Mouse (Mus musculus): ENCODE data around the gene Ptprn2. TPM values are rescaled to one million over a fixed set of nuclear protein-coding genes. Genes with fewer than 3 reads are reported as not detected.

Gene Ptprn2
- polyA plus RNA-seq, 1 experiment from 2014 or later: 1.2 TPM

GRCm38 (mm10) chr12:116901773-116902172 lies 416.3 kb downstream of the Ptprn2 start:
- H3K4me3 ChIP-seq (ENCODE audit: low read depth, low read length): no peak overlapping the region
- no peak for TF ChIP-seq CTCF (IDR thresholded peaks at IDR 0.05; ENCODE audit: low read depth)
- no peak overlapping the region for H3K9ac ChIP-seq (ENCODE audit: low read depth, low read length)
- ATAC-seq: no peak
- no peaks in the 10 kb centered on the region for H3K36me3 ChIP-seq (ENCODE audit: control insufficient read depth, insufficient read depth)
- no peak overlapping the region for H3K27ac ChIP-seq (ENCODE audit: low read depth, low read length)
- whole genome bisulfite sequencing: 88% methylated on average over 3 of the region's 3 CpGs
- no peaks in the 10 kb centered on the region for H3K9me3 ChIP-seq (ENCODE audit: control insufficient read depth)
- H3K4me1 ChIP-seq (replicated peaks; ENCODE audit: control insufficient read depth, insufficient read depth, low read length): no peaks in the 10 kb centered on the region
- no peaks in the 10 kb centered on the region for H3K27me3 ChIP-seq (replicated peaks; ENCODE audit: control insufficient read depth, insufficient read depth, low read length)
- H3K4me2 ChIP-seq (replicated peaks; ENCODE audit: low read depth): no peak overlapping the region

GRCm38 (mm10) chr12:116907424-116907823 lies 421.9 kb downstream of the Ptprn2 start:
- Histone ChIP-seq H3K4me2 (replicated peaks; ENCODE audit: low read depth) (no peak overlapping the region), H3K9ac (ENCODE audit: low read depth, low read length) (no peak overlapping the region), H3K36me3 (ENCODE audit: control insufficient read depth, insufficient read depth) (no peaks in the 10 kb centered on the region), H3K4me3 (ENCODE audit: low read depth, low read length) (no peak overlapping the region), H3K27ac (ENCODE audit: low read depth, low read length) (no peak overlapping the region), H3K4me1 (replicated peaks; ENCODE audit: control insufficient read depth, insufficient read depth, low read length) (no peaks in the 10 kb centered on the region), H3K27me3 (replicated peaks; ENCODE audit: control insufficient read depth, insufficient read depth, low read length) (no peaks in the 10 kb centered on the region), H3K9me3 (ENCODE audit: control insufficient read depth) (no peaks in the 10 kb centered on the region)
- no peak for ATAC-seq
- WGBS: 25% methylated on average over 1 of the region's 1 CpGs
- no peak for TF ChIP-seq CTCF (IDR thresholded peaks at IDR 0.05; ENCODE audit: low read depth)

- TF ChIP-seq CTCF (IDR thresholded peaks at IDR 0.05; ENCODE audit: low read depth): no peak
- Histone ChIP-seq H3K9me3 (ENCODE audit: control insufficient read depth) (no peaks in the 10 kb centered on the region), H3K4me3 (ENCODE audit: low read depth, low read length) (no peak overlapping the region), H3K27me3 (replicated peaks; ENCODE audit: control insufficient read depth, insufficient read depth, low read length) (no peaks in the 10 kb centered on the region), H3K27ac (ENCODE audit: low read depth, low read length) (no peak overlapping the region), H3K4me2 (replicated peaks; ENCODE audit: low read depth) (no peak overlapping the region), H3K36me3 (ENCODE audit: control insufficient read depth, insufficient read depth) (no peaks in the 10 kb centered on the region), H3K4me1 (replicated peaks; ENCODE audit: control insufficient read depth, insufficient read depth, low read length) (no peaks in the 10 kb centered on the region), H3K9ac (ENCODE audit: low read depth, low read length) (no peak overlapping the region)
- no peak for ATAC-seq
- 87% methylated on average over 2 of the region's 2 CpGs for WGBS
These were observed 423.1 kb downstream of the Ptprn2 start for GRCm38 (mm10) chr12:116908668-116909067.

GRCm38 (mm10) chr12:116916776-116917175 lies 431.3 kb downstream of the Ptprn2 start:
- no peaks in the 10 kb centered on the region for H3K4me1 ChIP-seq (replicated peaks; ENCODE audit: control insufficient read depth, insufficient read depth, low read length)
- ATAC-seq: no peak
- no peak overlapping the region for H3K9ac ChIP-seq (ENCODE audit: low read depth, low read length)
- no peak overlapping the region for H3K4me3 ChIP-seq (ENCODE audit: low read depth, low read length)
- no peak overlapping the region for H3K27ac ChIP-seq (ENCODE audit: low read depth, low read length)
- H3K36me3 ChIP-seq (ENCODE audit: control insufficient read depth, insufficient read depth): no peaks in the 10 kb centered on the region
- TF ChIP-seq CTCF (IDR thresholded peaks at IDR 0.05; ENCODE audit: low read depth): no peak
- WGBS: 36% methylated on average over 5 of the region's 5 CpGs
- H3K4me2 ChIP-seq (replicated peaks; ENCODE audit: low read depth): no peak overlapping the region
- H3K27me3 ChIP-seq (replicated peaks; ENCODE audit: control insufficient read depth, insufficient read depth, low read length): no peaks in the 10 kb centered on the region
- H3K9me3 ChIP-seq (ENCODE audit: control insufficient read depth): no peaks in the 10 kb centered on the region

- no peak for TF ChIP-seq CTCF (IDR thresholded peaks at IDR 0.05; ENCODE audit: low read depth)
- no peaks in the 10 kb centered on the region for H3K27me3 ChIP-seq (replicated peaks; ENCODE audit: control insufficient read depth, insufficient read depth, low read length)
- no peak overlapping the region for H3K9ac ChIP-seq (ENCODE audit: low read depth, low read length)
- H3K4me1 ChIP-seq (replicated peaks; ENCODE audit: control insufficient read depth, insufficient read depth, low read length): no peaks in the 10 kb centered on the region
- ATAC-seq: no peak
- no peak overlapping the region for H3K4me2 ChIP-seq (replicated peaks; ENCODE audit: low read depth)
- no peak overlapping the region for H3K4me3 ChIP-seq (ENCODE audit: low read depth, low read length)
- 79% methylated on average over 6 of the region's 6 CpGs for WGBS
- no peak overlapping the region for H3K27ac ChIP-seq (ENCODE audit: low read depth, low read length)
- H3K9me3 ChIP-seq (ENCODE audit: control insufficient read depth): no peaks in the 10 kb centered on the region
- H3K36me3 ChIP-seq (ENCODE audit: control insufficient read depth, insufficient read depth): no peaks in the 10 kb centered on the region
These were observed 433.7 kb downstream of the Ptprn2 start for GRCm38 (mm10) chr12:116919185-116919584.

- WGBS: 75% methylated on average over 22 of the region's 22 CpGs
- Histone ChIP-seq H3K4me2 (replicated peaks; ENCODE audit: low read depth) (no peak overlapping the region), H3K27ac (ENCODE audit: low read depth, low read length) (no peak overlapping the region), H3K36me3 (ENCODE audit: control insufficient read depth, insufficient read depth) (no peaks in the 10 kb centered on the region), H3K4me1 (replicated peaks; ENCODE audit: control insufficient read depth, insufficient read depth, low read length) (no peaks in the 10 kb centered on the region), H3K27me3 (replicated peaks; ENCODE audit: control insufficient read depth, insufficient read depth, low read length) (no peaks in the 10 kb centered on the region), H3K9ac (ENCODE audit: low read depth, low read length) (no peak overlapping the region), H3K4me3 (ENCODE audit: low read depth, low read length) (no peak overlapping the region), H3K9me3 (ENCODE audit: control insufficient read depth) (no peaks in the 10 kb centered on the region)
- no peak for TF ChIP-seq CTCF (IDR thresholded peaks at IDR 0.05; ENCODE audit: low read depth)
- ATAC-seq: no peak
These were observed 434.4 kb downstream of the Ptprn2 start for GRCm38 (mm10) chr12:116919691-116920526.
